Comparison of ENCODE assay signal across 8 mouse cellular contexts in genomic region chr9:120569721-120570333, GRCm38 (mm10). TPM values are rescaled to one million over a fixed set of nuclear protein-coding genes. Genes with fewer than 3 reads are reported as not detected.
DNase-seq lines count a peak whose midpoint lies in the region; ATAC-seq and TF ChIP-seq lines count a peak whose summit lies in the region.

No protein-coding gene starts in this region.

- no peak overlapping the region for H3K27ac ChIP-seq in kidney, embryonic 15.5 days
- H3K27ac ChIP-seq in embryonic facial prominence, embryonic 13.5 days: no peak overlapping the region; the same call in 1 of the 2 replicates
- H3K27ac ChIP-seq in limb, embryonic 14.5 days (replicated peaks; ENCODE audit: low read depth, low read length): no peak overlapping the region

- 56% methylated on average over 13 of the region's 13 CpGs for WGBS in kidney, embryonic 15.5 days
- 67% methylated on average over 13 of the region's 13 CpGs for WGBS in embryonic facial prominence, embryonic 13.5 days
- 48% methylated on average over 13 of the region's 13 CpGs for WGBS in limb, embryonic 14.5 days

- peaks cover 25% of the 10 kb centered on the region for H3K36me3 ChIP-seq in kidney, embryonic 15.5 days
- peaks cover 27% of the 10 kb centered on the region for H3K36me3 ChIP-seq in embryonic facial prominence, embryonic 13.5 days
- H3K36me3 ChIP-seq in limb, embryonic 14.5 days (ENCODE audit: control insufficient read depth, insufficient read depth, low read length): peaks cover 27% of the 10 kb centered on the region

- no peak overlapping the region for H3K4me3 ChIP-seq in kidney, embryonic 15.5 days (replicated peaks)
- H3K4me3 ChIP-seq in embryonic facial prominence, embryonic 13.5 days: no peak overlapping the region
- H3K4me3 ChIP-seq in limb, embryonic 14.5 days (replicated peaks; ENCODE audit: low read length): no peak overlapping the region

- H3K9ac ChIP-seq in kidney, embryonic 15.5 days: no peak overlapping the region
- no peak overlapping the region for H3K9ac ChIP-seq in embryonic facial prominence, embryonic 13.5 days
- H3K9ac ChIP-seq in limb, embryonic 14.5 days (ENCODE audit: low read depth, low read length, severe bottlenecking): no peak overlapping the region

- no peak for TF ChIP-seq POLR2A in limb, embryonic 14.5 days (IDR thresholded peaks at IDR 0.05; ENCODE audit: borderline replicate concordance, extremely low read depth, insufficient read depth, insufficient read length)

- peak; percentile 47 for DNase-seq in adrenal gland, adult 2 months
- DNase-seq in adrenal gland, adult 8-10 months: no peak
- peak; percentile 53 for DNase-seq in kidney, adult 9 months
- DNase-seq in ES-CJ7 (ENCODE audit: low read depth, low spot score): peak; percentile 72
- DNase-seq in limb, embryonic 14.5 days (ENCODE audit: low spot score): peak; percentile 61
- DNase-seq in thymus, postnatal 25 days: peak; percentile 25

- H3K4me2 ChIP-seq in kidney, embryonic 15.5 days: no peak overlapping the region; the same call in 1 of the 2 replicates
- peak overlapping the region; percentile 83; the same call in 1 of the 2 replicates for H3K4me2 ChIP-seq in embryonic facial prominence, embryonic 13.5 days
- no peak overlapping the region for H3K4me2 ChIP-seq in limb, embryonic 14.5 days (replicated peaks; ENCODE audit: low read depth, low read length, severe bottlenecking)

- H3K4me1 ChIP-seq in kidney, embryonic 15.5 days: peaks cover 23% of the 10 kb centered on the region
- peaks cover 19% of the 10 kb centered on the region for H3K4me1 ChIP-seq in embryonic facial prominence, embryonic 13.5 days
- H3K4me1 ChIP-seq in limb, embryonic 14.5 days (ENCODE audit: control insufficient read depth, insufficient read depth, low read length): peaks cover 13% of the 10 kb centered on the region

- no peaks in the 10 kb centered on the region for H3K9me3 ChIP-seq in kidney, embryonic 15.5 days (replicated peaks)
- H3K9me3 ChIP-seq in embryonic facial prominence, embryonic 13.5 days: no peaks in the 10 kb centered on the region
- no peaks in the 10 kb centered on the region for H3K9me3 ChIP-seq in limb, embryonic 14.5 days (ENCODE audit: control insufficient read depth, low read length)

- ATAC-seq in kidney, embryonic 15.5 days (replicated peaks; ENCODE audit: low FRiP score): no peak
- no peak for ATAC-seq in embryonic facial prominence, embryonic 13.5 days (ENCODE audit: insufficient number of reproducible peaks, insufficient read depth, low FRiP score, low TSS enrichment, low read depth)
- ATAC-seq in limb, embryonic 14.5 days (ENCODE audit: low FRiP score, low read depth): no peak

- H3K27me3 ChIP-seq in kidney, embryonic 15.5 days: no peaks in the 10 kb centered on the region
- H3K27me3 ChIP-seq in embryonic facial prominence, embryonic 13.5 days: no peaks in the 10 kb centered on the region
- no peaks in the 10 kb centered on the region for H3K27me3 ChIP-seq in limb, embryonic 14.5 days (ENCODE audit: control insufficient read depth, insufficient read depth, low read length)

RNA-seq across cellular contexts. Expression of gene Rpl14, which starts 1.4 kb away (rescaled TPM):
- 100 to 1,000 TPM; 480 to 551 TPM for total RNA-seq in adrenal gland, adult 2 months (2021)
- 94.5 and 146 TPM in 2 replicates for polyA plus RNA-seq in adrenal gland, adult 2 months (2012; rRNA removed)
- 100 to 1,000 TPM; 496 to 577 (median 521) TPM for total RNA-seq in adrenal gland, adult 8-10 months (2022)
- polyA plus RNA-seq in kidney, embryonic 15.5 days (2015; fragmentation: Nextera tagmentation; extraction: Ambion mirVana): 783 and 843 TPM in 2 replicates
- 771 and 950 TPM in 2 replicates for polyA plus RNA-seq in embryonic facial prominence, embryonic 13.5 days (2015; fragmentation: Nextera tagmentation; extraction: Ambion mirVana)
- 604 and 1,322 TPM in 2 replicates for polyA plus RNA-seq in limb, embryonic 14.5 days (2012; rRNA removed)
- polyA plus RNA-seq in limb, embryonic 14.5 days (2014; fragmentation: Nextera tagmentation; extraction: Ambion mirVana): 1,098 and 1,112 TPM in 2 replicates

RNA-seq across cellular contexts. Expression of gene Entpd3, which starts 30.2 kb away (rescaled TPM):
- 1 to 10 TPM in 1 of 2 experiments, under 1 TPM in 1; 0.66 to 2.9 TPM for total RNA-seq in adrenal gland, adult 2 months (2021)
- 7.8 and 13.3 TPM in 2 replicates for polyA plus RNA-seq in adrenal gland, adult 2 months (2012; rRNA removed)
- total RNA-seq in adrenal gland, adult 8-10 months (2022): 1 to 10 TPM in 2 of 4 experiments, under 1 TPM in 2; 0.15 to 4.7 (median 1.6) TPM
- polyA plus RNA-seq in kidney, embryonic 15.5 days (2015; fragmentation: Nextera tagmentation; extraction: Ambion mirVana): 1.5 and 2.0 TPM in 2 replicates
- 5.8 and 6.7 TPM in 2 replicates for polyA plus RNA-seq in embryonic facial prominence, embryonic 13.5 days (2015; fragmentation: Nextera tagmentation; extraction: Ambion mirVana)
- polyA plus RNA-seq in limb, embryonic 14.5 days (2012; rRNA removed): 4.5 and 4.9 TPM in 2 replicates
- 2.2 and 2.4 TPM in 2 replicates for polyA plus RNA-seq in limb, embryonic 14.5 days (2014; fragmentation: Nextera tagmentation; extraction: Ambion mirVana)
